ENCODE assay signal across 24 mouse cellular contexts in genomic region chr1:167007341-167007740, GRCm38 (mm10).
"Had no signal": no experiment of that assay in that cellular context is flagged by ENCODE, and none has a peak within 500 bp of the region (broad histone marks: within the 10 kb centered on the region; RNA-seq: fewer than 3 reads in every experiment).

No protein-coding gene starts in this region.

- H3K27ac ChIP-seq: heart, embryonic 10.5 days; heart, embryonic 13.5 days; heart, embryonic 15.5 days; hindbrain, embryonic 13.5 days; hindbrain, embryonic 15.5 days; hindbrain, postnatal 0 days; kidney, embryonic 15.5 days; kidney, postnatal 0 days; limb, embryonic 13.5 days; limb, embryonic 15.5 days had no signal

- DNase-seq: gastrocnemius, adult 2 months; gastrocnemius, postnatal 10 days; gastrocnemius, postnatal 25 days; heart, adult 18-20 months; heart, postnatal 14 days; heart, postnatal 36 days; kidney, adult 11 months; kidney, adult 2 months; kidney, adult 9 months; kidney, postnatal 14 days; kidney, postnatal 36 days; left cerebral cortex, postnatal 4 days had no signal

- H3K4me3 ChIP-seq: gastrocnemius, adult 2 months; heart, embryonic 10.5 days; heart, embryonic 13.5 days; heart, embryonic 15.5 days; hindbrain, embryonic 13.5 days; hindbrain, embryonic 15.5 days; kidney, embryonic 15.5 days; limb, embryonic 13.5 days; limb, embryonic 15.5 days had no signal

- H3K4me2 ChIP-seq: heart, embryonic 13.5 days; heart, embryonic 15.5 days; hindbrain, embryonic 13.5 days; hindbrain, embryonic 15.5 days; kidney, embryonic 15.5 days; limb, embryonic 13.5 days; limb, embryonic 15.5 days had no signal

- H3K9ac ChIP-seq: heart, embryonic 13.5 days; heart, embryonic 15.5 days; hindbrain, embryonic 13.5 days; hindbrain, embryonic 15.5 days; kidney, embryonic 15.5 days; limb, embryonic 13.5 days; limb, embryonic 15.5 days had no signal

- ATAC-seq: forebrain, embryonic 16.5 days; hindbrain, postnatal 0 days; intestine, embryonic 16.5 days had no signal

- H3K36me3 ChIP-seq: heart, embryonic 10.5 days; heart, embryonic 13.5 days; heart, embryonic 15.5 days; hindbrain, embryonic 15.5 days; kidney, embryonic 15.5 days; limb, embryonic 13.5 days; limb, embryonic 15.5 days had no signal

- H3K27me3 ChIP-seq: hindbrain, embryonic 13.5 days; hindbrain, embryonic 15.5 days had no signal

- H3K9me3 ChIP-seq: heart, embryonic 10.5 days; heart, embryonic 13.5 days; heart, embryonic 15.5 days; hindbrain, embryonic 13.5 days; hindbrain, embryonic 15.5 days; kidney, embryonic 15.5 days; limb, embryonic 13.5 days; limb, embryonic 15.5 days had no signal
